Mouse (Mus musculus) ES-E14 (cell line): ENCODE data around the gene Sox2.

Experiments
- CHD2 ChIP-seq: IDR thresholded peaks from 2 replicates; pipeline ENCODE4 v1.6.1; 2014; ENCODE audit warnings: mild to moderate bottlenecking, low read depth, low read length, inconsistent platforms
- HCFC1 ChIP-seq: IDR thresholded peaks from 2 replicates; pipeline ENCODE4 v1.6.1; 2012; ENCODE audit warnings: low read length, inconsistent platforms, borderline replicate concordance; ENCODE audit not compliant: insufficient read depth
- MAFK ChIP-seq: IDR thresholded peaks from 2 replicates; pipeline ENCODE4 v1.6.1; 2014; ENCODE audit warnings: mild to moderate bottlenecking, low read depth, low read length, inconsistent platforms; ENCODE audit not compliant: insufficient read depth
- ZC3H11A ChIP-seq: IDR thresholded peaks from 2 replicates; pipeline ENCODE4 v1.6.1; 2012; ENCODE audit warnings: low read depth, mild to moderate bottlenecking, inconsistent platforms, low read length, borderline replicate concordance
- ZNF384 ChIP-seq: IDR thresholded peaks from 2 replicates; pipeline ENCODE4 v1.6.1; 2012; ENCODE audit warnings: low read depth, low read length, inconsistent platforms

- no peak for TF ChIP-seq CHD2
- no peak for TF ChIP-seq MAFK
- no peak for TF ChIP-seq ZNF384
- TF ChIP-seq ZC3H11A = no peak
- no peak for TF ChIP-seq HCFC1
These were observed 10.3 kb upstream of the Sox2 start for GRCm38 (mm10) chr3:34639873-34640270.
